Mouse (Mus musculus): ENCODE measurements around the gene Zfp69. TPM values are rescaled to one million over a fixed set of nuclear protein-coding genes. Genes with fewer than 3 reads are reported as not detected.

Zfp69 gene
- total and polyA plus RNA-seq, 3 experiments = 0.82 to 1.1 (median 1.0) TPM

- Histone ChIP-seq H3K27me3 (ENCODE audit: control insufficient read depth, insufficient read depth, low read length) (no peaks in the 10 kb centered on the region), H3K9ac (ENCODE audit: low read depth, low read length) (no peak overlapping the region), H3K4me3 (no peak overlapping the region), H3K36me3 (ENCODE audit: control insufficient read depth, insufficient read depth, low read length) (no peaks in the 10 kb centered on the region), H3K79me2 (replicated peaks; ENCODE audit: control insufficient read depth, insufficient read depth, low read length) (no peaks in the 10 kb centered on the region), H3K27ac (no peak overlapping the region), H3K4me1 (ENCODE audit: control insufficient read depth, insufficient read depth, low read length) (no peaks in the 10 kb centered on the region; the same call in 1 of the 2 replicates)
- TF ChIP-seq CTCF (IDR thresholded peaks at IDR 0.05) (no peak), POLR2A (IDR thresholded peaks at IDR 0.05; ENCODE audit: insufficient read depth, low read depth, low read length) (no peak), EP300 (IDR thresholded peaks at IDR 0.05; ENCODE audit: insufficient read depth, low read depth, low read length) (no peak)
- intact Hi-C loops (cut with DNase I) = no loop called here
- WGBS = 33% methylated on average over 6 of the region's 6 CpGs
- no peak for DNase-seq
Observed at GRCm38 (mm10) chr4:120880731-120881432, 70.6 kb downstream of the Zfp69 start.

Small RNA genes within 50 kb of the gene (microRNA-seq; reads per million reads assigned to microRNA genes)
- 0 to 0.39 reads per million in 2 experiments for gene Mir7015

Other genes with a start within 250 kb of the Zfp69 start
- 1 to 10 TPM; 1.6 to 1.9 TPM for gene Kcnq4, start 203.1 kb downstream of the Zfp69 start, total RNA-seq (2021)
- 6.9 TPM in 2 replicates for gene Kcnq4, start 203.1 kb downstream of the Zfp69 start, polyA plus RNA-seq (2012; rRNA removed)
- gene Nfyc, start 120.1 kb downstream of the Zfp69 start, total RNA-seq (2021) = 10 to 100 TPM; 46.0 to 50.6 TPM
- 179 and 212 TPM in 2 replicates for gene Nfyc, start 120.1 kb downstream of the Zfp69 start, polyA plus RNA-seq (2012; rRNA removed)
- gene Rims3, start 96.9 kb downstream of the Zfp69 start, total RNA-seq (2021) = under 1 TPM; 0.05 TPM
- gene Rims3, start 96.9 kb downstream of the Zfp69 start, polyA plus RNA-seq (2012; rRNA removed) = 0.09 and 0.12 TPM in 2 replicates
- gene Exo5, start 26.7 kb downstream of the Zfp69 start, total RNA-seq (2021) = 1 to 10 TPM; 1.8 to 3.0 TPM
- gene Exo5, start 26.7 kb downstream of the Zfp69 start, polyA plus RNA-seq (2012; rRNA removed) = 1.6 and 2.3 TPM in 2 replicates
- 10 to 100 TPM; 44.2 to 49.6 TPM for gene Smap2, start 65.5 kb upstream of the Zfp69 start, total RNA-seq (2021)
- 26.7 and 32.2 TPM in 2 replicates for gene Smap2, start 65.5 kb upstream of the Zfp69 start, polyA plus RNA-seq (2012; rRNA removed)
- not detected for gene Col9a2, start 87.7 kb upstream of the Zfp69 start, total RNA-seq (2021)
- 0.06 and 0.31 TPM in 2 replicates for gene Col9a2, start 87.7 kb upstream of the Zfp69 start, polyA plus RNA-seq (2012; rRNA removed)
- 10 to 100 TPM; 24.4 to 24.8 TPM for gene Zmpste24, start 146.5 kb upstream of the Zfp69 start, total RNA-seq (2021)
- 17.1 and 29.1 TPM in 2 replicates for gene Zmpste24, start 146.5 kb upstream of the Zfp69 start, polyA plus RNA-seq (2012; rRNA removed)
- gene Tmco2, start 157.5 kb upstream of the Zfp69 start, total RNA-seq (2021) = not detected
- 0.16 and 0.44 TPM in 2 replicates for gene Tmco2, start 157.5 kb upstream of the Zfp69 start, polyA plus RNA-seq (2012; rRNA removed)

All from heart, adult 2 months (tissue).